Mouse (Mus musculus) ES-E14 (cell line): ENCODE results near the gene Adgre4. TPM values are rescaled to one million over a fixed set of nuclear protein-coding genes. Genes with fewer than 3 reads are reported as not detected.
"Not testable (repeated sequence)": the region's sequence is repeated elsewhere in the genome, so short reads cannot be mapped to it uniquely, and the experiment has no call there.

Source experiments
- DNase-seq: peaks from one replicate; pipeline ENCODE4 v3.0.0-alpha.2; 2013; ENCODE audit warnings: low read depth, low spot score
- H3K27ac ChIP-seq: 2 replicates; pipeline ENCODE4 v1.5.1; 2012; ENCODE audit warnings: low read depth, mild to moderate bottlenecking, low read length, moderate library complexity, mixed read lengths; ENCODE audit not compliant: poor library complexity, insufficient read depth, severe bottlenecking
- H3K36me3 ChIP-seq: 2 replicates; pipeline ENCODE4 v1.6.1; 2012; ENCODE audit warnings: mild to moderate bottlenecking, low read length, moderate library complexity, mixed read lengths; ENCODE audit not compliant: control insufficient read depth, poor library complexity, insufficient read depth, severe bottlenecking
- H3K4me1 ChIP-seq, 2 experiments: fragments of 150-350 bp in 1 of 2; sonication (generic) in 1 of 2; 2 replicates each; pipeline ENCODE4 v1.6.1; 2012; ENCODE audit warnings: low read length in 2 of 2, mild to moderate bottlenecking in 1 of 2, mixed read lengths in 1 of 2; ENCODE audit not compliant: control insufficient read depth in 2 of 2, insufficient read depth in 2 of 2, poor library complexity in 1 of 2
- H3K4me3 ChIP-seq, 2 experiments: fragments of 150-350 bp in 1 of 2; sonication (generic) in 1 of 2; 2 replicates each; pipeline ENCODE4 v1.5.1; 2012; ENCODE audit warnings: low read length in 2 of 2, low read depth in 1 of 2, mild to moderate bottlenecking in 1 of 2, mixed read lengths in 1 of 2; ENCODE audit not compliant: insufficient read depth in 1 of 2, poor library complexity in 1 of 2, severe bottlenecking in 1 of 2
- H3K9ac ChIP-seq: 2 replicates; pipeline ENCODE4 v1.6.1; 2012; ENCODE audit warnings: low read depth, mild to moderate bottlenecking, low read length, mixed read lengths; ENCODE audit not compliant: poor library complexity, insufficient read depth, severe bottlenecking
- H3K9me3 ChIP-seq: fragments of 150-350 bp; sonication (generic); 2 replicates; pipeline ENCODE4 v1.6.1; 2012; ENCODE audit warnings: low read depth, mild to moderate bottlenecking, low read length; ENCODE audit not compliant: control insufficient read depth, insufficient read depth
- CHD2 ChIP-seq: IDR thresholded peaks from 2 replicates; pipeline ENCODE4 v1.6.1; 2014; ENCODE audit warnings: mild to moderate bottlenecking, low read depth, low read length, inconsistent platforms
- HCFC1 ChIP-seq: IDR thresholded peaks from 2 replicates; pipeline ENCODE4 v1.6.1; 2012; ENCODE audit warnings: low read length, inconsistent platforms, borderline replicate concordance; ENCODE audit not compliant: insufficient read depth
- MAFK ChIP-seq: IDR thresholded peaks from 2 replicates; pipeline ENCODE4 v1.6.1; 2014; ENCODE audit warnings: mild to moderate bottlenecking, low read depth, low read length, inconsistent platforms; ENCODE audit not compliant: insufficient read depth
- ZC3H11A ChIP-seq: IDR thresholded peaks from 2 replicates; pipeline ENCODE4 v1.6.1; 2012; ENCODE audit warnings: low read depth, mild to moderate bottlenecking, inconsistent platforms, low read length, borderline replicate concordance
- ZNF384 ChIP-seq: IDR thresholded peaks from 2 replicates; pipeline ENCODE4 v1.6.1; 2012; ENCODE audit warnings: low read depth, low read length, inconsistent platforms
- in situ Hi-C, 2 experiments: fragments of 600-800 bp; cut with MboI; formaldehyde crosslinking; loops; one replicate each; pipeline ENCODE4 v1.15.1; 2025; ENCODE audit warnings: low sequenced_read_pairs in 2 of 2, inconsistent platforms in 1 of 2; ENCODE audit not compliant: unreplicated experiment in 2 of 2
- total RNA-seq: library from RNA; depleted of rRNA; stranded (reverse); fragments of 300-350 nt; gene quantifications from 2 replicates; pipeline ENCODE4 v1.2.3, GENCODE M21; 2012

Adgre4 gene
- total RNA-seq, 1 experiment = not detected

GRCm38 (mm10) chr17:55813642-55814041 is 63.9 kb downstream of the Adgre4 start:
- Histone ChIP-seq H3K9me3 (no peaks in the 10 kb centered on the region), H3K36me3 (no peaks in the 10 kb centered on the region), H3K4me3 (no peak overlapping the region), H3K27ac (no peak overlapping the region), H3K9ac (no peak overlapping the region), H3K4me1 (no peaks in the 10 kb centered on the region)
- no peak for TF ChIP-seq HCFC1
- no peak for TF ChIP-seq CHD2
- TF ChIP-seq ZC3H11A = no peak
- TF ChIP-seq ZNF384 = no peak
- peak; percentile 26 for DNase-seq
- in situ Hi-C loops = no loop called here

DNA sequence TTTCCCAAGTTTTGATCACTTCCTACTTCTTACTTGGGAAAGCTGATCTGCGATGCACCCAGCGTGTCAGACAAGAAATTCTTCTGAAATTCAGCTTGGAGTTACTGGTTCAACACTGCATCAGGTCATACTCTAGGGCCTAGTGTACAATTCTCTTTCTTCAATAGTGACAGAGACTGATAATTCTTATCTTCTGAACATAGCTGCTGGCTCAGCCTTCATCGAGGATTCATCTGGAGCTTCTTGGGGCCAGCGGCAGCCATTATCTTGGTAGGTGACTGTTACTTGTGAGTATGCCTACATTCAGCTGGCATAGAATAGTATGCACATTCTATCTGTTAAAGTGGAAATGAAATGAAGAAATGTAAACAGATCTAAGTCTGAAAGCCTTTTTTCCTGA is 67.1 kb downstream of the Adgre4 start:
- H3K27ac ChIP-seq = no peak overlapping the region
- no peak overlapping the region for H3K9ac ChIP-seq
- H3K9me3 ChIP-seq = no peaks in the 10 kb centered on the region
- in situ Hi-C loops = no loop called here
- H3K4me1 ChIP-seq = no peaks in the 10 kb centered on the region
- H3K36me3 ChIP-seq = no peaks in the 10 kb centered on the region
- H3K4me3 ChIP-seq = no peak overlapping the region
- DNase-seq = no peak
- no peak for TF ChIP-seq ZNF384
- no peak for TF ChIP-seq ZC3H11A
- TF ChIP-seq MAFK = no peak
- no peak for TF ChIP-seq CHD2
- TF ChIP-seq HCFC1 = no peak

- in situ Hi-C loops = no loop called here
- no peaks in the 10 kb centered on the region for H3K9me3 ChIP-seq
- DNase-seq = no peak
Measured at GRCm38 (mm10) chr17:55821566-55821965, 71.8 kb downstream of the Adgre4 start.

GRCm38 (mm10) chr17:55843067-55843466 is 93.3 kb downstream of the Adgre4 start:
- DNase-seq = no peak
- no peaks in the 10 kb centered on the region for H3K9me3 ChIP-seq
- H3K9ac ChIP-seq = no peak overlapping the region
- H3K27ac ChIP-seq = no peak overlapping the region
- no peak overlapping the region for H3K4me3 ChIP-seq
- no peaks in the 10 kb centered on the region for H3K36me3 ChIP-seq
- TF ChIP-seq MAFK = no peak
- no peak for TF ChIP-seq ZNF384
- TF ChIP-seq ZC3H11A = no peak
- no peak for TF ChIP-seq HCFC1
- TF ChIP-seq CHD2 = no peak
- no peaks in the 10 kb centered on the region for H3K4me1 ChIP-seq
- in situ Hi-C loops = no loop called here

More at GRCm38 (mm10) chr17:55821566-55821965, 71.8 kb downstream of the Adgre4 start:
- Histone ChIP-seq H3K4me3 (no peak overlapping the region), H3K27ac (no peak overlapping the region), H3K9ac (no peak overlapping the region), H3K4me1 (no peaks in the 10 kb centered on the region), H3K36me3 (no peaks in the 10 kb centered on the region)
- TF ChIP-seq ZC3H11A (no peak), CHD2 (no peak), MAFK (no peak), ZNF384 (no peak), HCFC1 (no peak)

GRCm38 (mm10) chr17:55877184-55877583 is 127.4 kb downstream of the Adgre4 start:
- H3K9me3 ChIP-seq = no peaks in the 10 kb centered on the region
- H3K27ac ChIP-seq = no peak overlapping the region
- H3K4me1 ChIP-seq = no peaks in the 10 kb centered on the region
- H3K36me3 ChIP-seq = peaks cover 4% of the 10 kb centered on the region; the same call in 1 of the 2 replicates
- no peak for TF ChIP-seq HCFC1
- no peak for TF ChIP-seq ZC3H11A
- no peak for TF ChIP-seq MAFK
- no peak for TF ChIP-seq CHD2
- no peak for TF ChIP-seq ZNF384
- no peak overlapping the region for H3K4me3 ChIP-seq
- no peak overlapping the region for H3K9ac ChIP-seq
- in situ Hi-C loops = no loop called here
- DNase-seq = no peak

GRCm38 (mm10) chr17:55878282-55878635 is 128.5 kb downstream of the Adgre4 start:
- H3K4me1 ChIP-seq, DNase-seq, H3K36me3 ChIP-seq, H3K9me3 ChIP-seq, in situ Hi-C loops: not testable (repeated sequence)
- Histone ChIP-seq H3K4me3 (peak overlapping the region; percentile 69 to 83), H3K27ac (peak overlapping the region; percentile 69; the same call in 1 of the 2 replicates), H3K9ac (peak overlapping the region; percentile 80)
